Mouse (Mus musculus) intestine, postnatal 0 days (tissue): Measurements from ENCODE around the gene Krt78. TPM values are rescaled to one million over a fixed set of nuclear protein-coding genes. Genes with fewer than 3 reads are reported as not detected.

Experiments
- ATAC-seq: fragments of 200-750 bp; cut with Nextera tagmentation; 2 replicates; pipeline ENCODE4 v1.8.0; 2017; ENCODE audit warnings: mild to moderate bottlenecking, moderate TSS enrichment, moderate library complexity
- H3K27ac ChIP-seq: fragments of 300-500 bp; sonication (generic); 2 replicates; pipeline ENCODE4 v1.5.1; 2014; ENCODE audit warnings: mild to moderate bottlenecking, low read depth, low read length, moderate library complexity
- H3K27me3 ChIP-seq: fragments of 300-500 bp; sonication (generic); replicated peaks from 2 replicates; pipeline ENCODE4 v1.6.1; 2014; ENCODE audit warnings: low read length, mixed read lengths; ENCODE audit not compliant: control insufficient read depth, insufficient read depth
- H3K36me3 ChIP-seq: fragments of 300-500 bp; sonication (generic); 2 replicates; pipeline ENCODE4 v1.6.1; 2014; ENCODE audit warnings: mild to moderate bottlenecking, moderate library complexity; ENCODE audit not compliant: control insufficient read depth, insufficient read depth
- H3K4me1 ChIP-seq: fragments of 300-500 bp; sonication (generic); replicated peaks from 2 replicates; pipeline ENCODE4 v1.6.1; 2014; ENCODE audit warnings: antibody characterized with exemption, low read length, mixed read lengths; ENCODE audit not compliant: control insufficient read depth, insufficient read depth
- H3K4me2 ChIP-seq: fragments of 300-500 bp; sonication (generic); replicated peaks from 2 replicates; pipeline ENCODE4 v1.6.1; 2014; ENCODE audit warnings: low read depth, mild to moderate bottlenecking, moderate library complexity
- H3K4me3 ChIP-seq: fragments of 300-500 bp; sonication (generic); 2 replicates; pipeline ENCODE4 v1.5.1; 2014; ENCODE audit warnings: low read depth, low read length
- H3K9ac ChIP-seq: fragments of 300-500 bp; sonication (generic); 2 replicates; pipeline ENCODE4 v1.6.1; 2014; ENCODE audit warnings: mild to moderate bottlenecking, low read depth, low read length
- H3K9me3 ChIP-seq: fragments of 300-500 bp; sonication (generic); 2 replicates; pipeline ENCODE4 v1.6.1; 2016; ENCODE audit warnings: mixed run types; ENCODE audit not compliant: control insufficient read depth
- CTCF ChIP-seq: sonication (generic); IDR thresholded peaks from 2 replicates; pipeline ENCODE4 v1.5.1; 2016; ENCODE audit warnings: low read depth, mild to moderate bottlenecking, control low read depth, antibody characterized with exemption, moderate library complexity
- WGBS: fragments of 180-500 bp; shearing (Covaris S2); extraction: QIAGEN DNeasy Blood & Tissue Kit; methylation state at CpG from one replicate; pipeline ENCODE4 v1.1.7; 2014; 5-methylcytosine and 5-hydroxymethylcytosine counted together
- polyA plus RNA-seq: library from polyadenylated mRNA; unstranded; fragments of >200 nt; fragmentation: Nextera tagmentation; extraction: Ambion mirVana; gene quantifications from 2 replicates; pipeline ENCODE4 v1.2.1, GENCODE M21; 2015

The Krt78 gene
- polyA plus RNA-seq, 1 experiment from 2014 or later = 0.03 TPM

DNA sequence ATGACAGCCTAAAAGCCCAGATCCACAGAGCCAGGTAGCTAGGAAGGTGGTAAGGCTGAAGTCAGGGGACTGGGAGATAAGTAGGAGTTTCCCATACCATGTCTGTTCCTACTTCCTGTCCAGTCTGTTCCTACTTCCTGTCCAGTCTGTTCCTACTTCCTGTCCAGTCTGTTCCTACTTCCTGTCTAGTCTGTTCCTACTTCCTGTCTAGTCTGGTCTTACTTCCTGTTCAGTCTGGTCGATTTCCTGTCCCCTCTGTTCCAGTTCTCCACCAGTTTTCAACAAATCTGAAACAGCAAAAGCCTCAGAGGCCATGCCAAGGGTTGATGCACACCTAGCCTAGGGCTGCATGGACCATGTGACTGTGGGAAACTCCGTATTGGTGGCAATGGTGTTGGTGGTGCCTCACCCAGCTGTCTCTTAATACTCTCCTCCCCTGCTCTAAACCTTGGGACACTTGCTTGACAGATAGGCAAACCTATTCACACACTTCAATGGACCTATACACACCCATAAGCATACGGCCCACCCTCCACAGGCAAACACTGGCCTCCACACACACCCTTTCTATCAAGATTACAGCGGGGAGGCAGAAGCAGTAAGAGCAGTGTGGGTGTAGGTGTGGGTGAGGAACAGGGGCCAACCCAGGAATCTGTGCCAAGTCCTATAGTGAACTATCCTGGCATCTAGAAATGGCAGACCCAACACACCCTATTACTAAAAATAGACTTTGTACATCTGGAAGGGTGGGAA, 41.6 kb upstream of the Krt78 start:
- Histone ChIP-seq H3K27me3 (no peaks in the 10 kb centered on the region), H3K9ac (no peak overlapping the region), H3K9me3 (no peaks in the 10 kb centered on the region), H3K27ac (peak overlapping the region; percentile 60), H3K4me1 (0 out of 2 replicates have a peak, but pooled peaks cover 3% of the 10 kb centered on the region), H3K4me2 (peak overlapping the region; percentile 14; the same call in 1 of the 2 replicates), H3K4me3 (no peak overlapping the region), H3K36me3 (peaks cover 25% of the 10 kb centered on the region; the same call in 1 of the 2 replicates)
- ATAC-seq = peak; percentile 75
- 49% methylated on average over 4 of the region's 4 CpGs for WGBS
- no peak for TF ChIP-seq CTCF

DNA sequence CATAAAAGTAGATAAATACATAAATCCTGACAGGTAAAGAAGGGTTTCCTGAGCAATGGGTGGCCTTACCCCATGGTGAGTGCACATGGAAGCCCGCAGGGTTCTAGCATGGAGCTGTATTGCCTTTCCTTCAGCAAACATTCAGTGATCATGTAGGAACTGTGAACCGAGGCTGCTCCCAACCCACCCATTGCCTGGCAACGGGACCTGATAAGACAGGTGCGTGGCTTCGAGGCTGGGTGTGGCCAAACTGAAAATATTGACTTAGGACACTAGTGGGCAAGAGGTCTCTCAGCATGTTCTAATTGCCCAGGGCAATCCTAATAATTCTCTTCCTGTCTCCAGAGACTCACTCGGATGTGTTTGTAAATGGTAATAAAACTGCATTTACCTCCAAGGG, 40.3 kb upstream of the Krt78 start:
- Histone ChIP-seq H3K4me3 (no peak overlapping the region), H3K36me3 (peaks cover 16% of the 10 kb centered on the region; the same call in 1 of the 2 replicates), H3K27ac (no peak overlapping the region), H3K4me1 (0 out of 2 replicates have a peak, but pooled peaks cover 3% of the 10 kb centered on the region), H3K9me3 (no peaks in the 10 kb centered on the region), H3K4me2 (peak overlapping the region; percentile 27), H3K27me3 (no peaks in the 10 kb centered on the region), H3K9ac (no peak overlapping the region)
- peak; percentile 56 for ATAC-seq
- TF ChIP-seq CTCF = no peak
- WGBS = 29% methylated on average over 6 of the region's 6 CpGs

DNA sequence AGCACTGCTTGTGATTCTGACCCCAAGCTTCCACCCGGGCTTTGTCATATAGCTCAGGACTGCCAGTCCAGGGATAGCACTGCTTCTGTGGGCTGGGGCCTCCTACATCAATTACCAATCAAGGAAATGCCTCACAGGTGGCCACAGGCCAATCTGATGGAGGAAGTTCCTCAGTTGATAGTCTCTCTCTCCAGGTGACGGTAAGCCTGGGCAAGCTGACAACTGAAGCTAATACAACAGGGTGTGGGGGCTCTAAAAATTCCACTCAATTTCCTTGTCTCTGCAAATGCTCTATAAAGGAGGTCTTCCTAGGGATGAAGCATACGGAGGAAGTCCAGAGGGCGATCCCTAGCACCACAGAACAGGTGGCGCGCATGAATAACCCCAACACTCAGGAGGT, 36.9 kb upstream of the Krt78 start:
- H3K36me3 ChIP-seq = no peaks in the 10 kb centered on the region
- ATAC-seq = peak; percentile 37
- peak overlapping the region; percentile 41; the same call in 1 of the 2 replicates for H3K27ac ChIP-seq
- WGBS = 43% methylated on average over 6 of the region's 6 CpGs
- H3K4me2 ChIP-seq = no peak overlapping the region
- H3K4me1 ChIP-seq = 0 out of 2 replicates have a peak, but pooled peaks cover 3% of the 10 kb centered on the region
- no peak overlapping the region for H3K9ac ChIP-seq
- TF ChIP-seq CTCF = no peak
- no peaks in the 10 kb centered on the region for H3K9me3 ChIP-seq
- no peak overlapping the region for H3K4me3 ChIP-seq
- no peaks in the 10 kb centered on the region for H3K27me3 ChIP-seq

DNA sequence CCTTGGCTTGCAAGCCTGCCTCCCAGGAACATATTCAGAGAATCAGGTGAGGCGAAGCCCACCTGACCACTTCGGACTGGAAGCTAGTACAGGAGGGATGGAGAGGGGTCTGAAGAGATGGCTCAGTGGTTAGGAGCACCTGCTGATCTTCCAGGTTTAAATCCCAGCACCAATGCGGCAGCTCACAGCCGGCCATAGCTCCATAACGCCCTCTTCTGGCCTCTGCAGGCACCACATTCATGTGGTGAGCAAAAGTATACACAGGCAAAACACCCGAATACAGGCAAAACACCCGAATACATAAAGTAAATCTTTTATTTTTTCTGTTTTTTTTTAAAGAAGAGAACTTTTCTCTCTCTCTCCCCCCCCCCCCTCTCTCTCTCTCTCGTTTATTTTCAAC, 34.6 kb upstream of the Krt78 start:
- Histone ChIP-seq H3K27ac (no peak overlapping the region), H3K4me3 (no peak overlapping the region), H3K4me2 (no peak overlapping the region), H3K9ac (no peak overlapping the region), H3K9me3 (no peaks in the 10 kb centered on the region), H3K36me3 (no peaks in the 10 kb centered on the region), H3K4me1 (no peaks in the 10 kb centered on the region), H3K27me3 (no peaks in the 10 kb centered on the region)
- WGBS = 72% methylated on average over 8 of the region's 8 CpGs
- peak; percentile 46 for TF ChIP-seq CTCF
- ATAC-seq = no peak

GRCm38 (mm10) chr15:101988119-101988518, 34.0 kb upstream of the Krt78 start:
- Histone ChIP-seq H3K27me3 (no peaks in the 10 kb centered on the region), H3K9ac (no peak overlapping the region), H3K4me3 (no peak overlapping the region), H3K9me3 (no peaks in the 10 kb centered on the region), H3K27ac (no peak overlapping the region), H3K4me1 (no peaks in the 10 kb centered on the region), H3K4me2 (peak overlapping the region; percentile 13; the same call in 1 of the 2 replicates), H3K36me3 (no peaks in the 10 kb centered on the region)
- whole genome bisulfite sequencing = under 1% methylated on average over 10 of the region's 10 CpGs
- peak; percentile 94 for TF ChIP-seq CTCF
- no peak for ATAC-seq

DNA sequence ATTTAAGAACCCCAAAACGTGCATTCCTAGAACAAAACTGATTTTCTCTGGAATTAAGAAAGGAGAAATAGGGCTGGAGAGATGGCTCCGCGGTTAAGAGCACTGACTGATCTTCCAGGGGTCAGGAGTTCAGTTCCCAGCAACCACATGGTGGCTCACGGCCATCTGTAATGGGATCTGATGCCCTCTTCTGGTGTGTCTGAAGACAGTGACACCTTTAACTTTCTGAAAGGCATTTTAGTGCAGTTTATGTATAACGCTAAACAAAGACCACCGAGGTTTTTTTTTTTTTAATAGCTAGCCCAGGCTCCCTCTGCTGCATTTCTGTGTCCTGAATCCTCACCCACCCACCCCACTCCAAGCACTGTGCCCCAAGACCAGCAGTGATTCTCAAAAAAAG, 30.7 kb upstream of the Krt78 start:
- Histone ChIP-seq H3K4me2 (no peak overlapping the region), H3K9ac (no peak overlapping the region)
- 9% methylated on average over 6 of the region's 6 CpGs for WGBS

More for the DNA sequence above, 30.7 kb upstream of the Krt78 start:
- Histone ChIP-seq H3K4me3 (no peak overlapping the region), H3K4me1 (no peaks in the 10 kb centered on the region), H3K36me3 (no peaks in the 10 kb centered on the region), H3K27me3 (no peaks in the 10 kb centered on the region), H3K27ac (no peak overlapping the region), H3K9me3 (no peaks in the 10 kb centered on the region)
- TF ChIP-seq CTCF = no peak
- ATAC-seq = no peak
